Mouse (Mus musculus): ENCODE data around the gene Macc1.

DNA sequence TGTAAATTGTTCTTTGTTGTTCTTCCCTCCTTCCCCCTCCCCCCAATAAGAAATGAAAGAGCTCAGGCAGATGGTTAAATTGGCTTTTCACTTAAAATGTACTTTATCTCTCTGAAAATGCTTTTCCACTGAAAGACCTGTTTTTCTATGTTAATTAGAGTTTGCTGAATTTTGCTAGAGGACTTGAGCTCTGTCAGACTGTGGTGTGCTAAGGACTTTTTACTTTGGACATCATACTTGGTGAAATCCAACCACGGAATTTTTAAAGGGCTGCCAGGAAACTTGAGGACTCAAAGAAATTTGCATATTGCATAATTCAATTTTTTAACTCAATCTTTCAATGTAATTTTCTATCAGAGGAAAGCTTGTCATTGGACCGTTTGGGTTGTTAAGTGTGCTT lies 126.7 kb downstream of the Macc1 start:
- no peak for TF ChIP-seq POLR2A (IDR thresholded peaks at IDR 0.05; ENCODE audit: control insufficient read depth, extremely low read depth, insufficient read depth, low read length, poor library complexity)
- no peak for TF ChIP-seq CTCF (IDR thresholded peaks at IDR 0.05; ENCODE audit: borderline replicate concordance, control insufficient read depth, extremely low read depth, insufficient read depth, low read length, poor library complexity)
